Mouse (Mus musculus): Measurements from ENCODE around the gene Gucy1b1. TPM values are rescaled to one million over a fixed set of nuclear protein-coding genes. Genes with fewer than 3 reads are reported as not detected.

The Gucy1b1 gene
- 36.0 and 58.4 TPM in 2 replicates for polyA plus RNA-seq (2012; rRNA removed)

DNA sequence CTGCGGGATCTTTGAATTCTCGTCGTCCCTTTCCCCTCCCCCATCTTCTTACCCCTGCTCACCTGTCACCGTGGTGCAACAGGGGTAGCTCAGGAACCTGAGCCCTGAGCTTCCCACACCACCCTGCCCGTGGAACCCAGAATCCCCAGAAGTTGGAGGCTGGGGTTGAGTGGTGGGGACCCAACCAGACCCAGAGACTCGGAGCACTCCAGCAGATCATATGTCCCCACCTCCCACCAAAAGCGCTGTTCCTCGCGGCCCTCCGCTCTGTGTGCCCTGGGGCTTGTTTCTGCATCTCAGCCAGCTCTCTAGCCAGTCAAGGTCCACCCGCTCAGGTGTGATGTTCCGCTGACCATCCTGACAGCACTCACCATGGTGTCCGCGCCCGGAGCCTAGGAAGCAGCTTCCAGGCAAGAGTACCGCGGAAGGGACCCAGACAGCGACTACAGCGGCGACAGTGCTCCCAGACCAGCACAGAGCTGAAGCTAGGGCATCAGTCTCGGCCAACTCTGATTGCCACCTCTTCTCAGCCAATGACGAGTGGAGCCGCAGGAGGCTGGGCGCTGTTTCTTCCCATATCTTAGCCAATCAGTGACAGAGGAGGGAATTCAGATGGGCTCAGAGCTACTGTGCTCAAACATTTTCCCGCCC is at the start of gene Gucy1b1:
TSS of gene Gucy1b1 (minus strand) at position 489 of the 651 bp plus-strand sequence.
- Histone ChIP-seq H3K4me1 (ENCODE audit: control insufficient read depth, insufficient read depth, low read length) (no peaks in the 10 kb centered on the region), H3K4me3 (replicated peaks; ENCODE audit: extremely low read depth, low read depth, low read length) (peak within 1 kb of the TSS; percentile 82)
- peak; percentile 31 for DNase-seq
- TF ChIP-seq CTCF (IDR thresholded peaks at IDR 0.05; ENCODE audit: insufficient read depth, low read length) (no peak), POLR2A (IDR thresholded peaks at IDR 0.05; ENCODE audit: borderline replicate concordance, extremely low read depth, low read depth, low read length) (peak; percentile 84; the same call in 1 of the 2 replicates)
- 3% methylated on average over 25 of the region's 25 CpGs for WGBS

DNA sequence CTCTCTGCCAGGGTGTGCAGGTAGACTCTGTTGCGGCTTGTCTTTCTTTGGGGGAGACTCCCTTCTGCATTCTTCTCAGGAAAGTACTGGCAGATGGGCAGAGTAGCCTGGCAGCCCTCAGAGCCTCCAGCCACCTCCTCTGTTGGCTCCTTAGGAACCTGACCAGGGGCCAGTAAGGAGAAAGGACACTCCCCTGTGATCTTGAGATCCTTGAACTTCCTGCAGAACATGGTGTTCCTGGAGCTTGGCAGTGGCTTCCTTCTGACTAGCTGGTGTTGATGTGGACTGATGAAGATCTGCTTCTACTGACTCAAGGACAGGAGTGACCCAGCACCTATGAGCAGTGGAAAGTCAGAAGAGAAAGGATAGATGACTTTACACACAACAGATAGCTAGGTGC is 44.4 kb upstream of the Gucy1b1 start:
- Histone ChIP-seq H3K4me1 (ENCODE audit: control insufficient read depth, insufficient read depth, low read length) (no peaks in the 10 kb centered on the region), H3K4me3 (replicated peaks; ENCODE audit: extremely low read depth, low read depth, low read length) (no peak overlapping the region)
- TF ChIP-seq POLR2A (IDR thresholded peaks at IDR 0.05; ENCODE audit: borderline replicate concordance, extremely low read depth, low read depth, low read length) = no peak
- no peak for TF ChIP-seq CTCF (IDR thresholded peaks at IDR 0.05; ENCODE audit: insufficient read depth, low read length)
- 80% methylated on average over 1 of the region's 1 CpGs for WGBS
- no peak for DNase-seq

DNA sequence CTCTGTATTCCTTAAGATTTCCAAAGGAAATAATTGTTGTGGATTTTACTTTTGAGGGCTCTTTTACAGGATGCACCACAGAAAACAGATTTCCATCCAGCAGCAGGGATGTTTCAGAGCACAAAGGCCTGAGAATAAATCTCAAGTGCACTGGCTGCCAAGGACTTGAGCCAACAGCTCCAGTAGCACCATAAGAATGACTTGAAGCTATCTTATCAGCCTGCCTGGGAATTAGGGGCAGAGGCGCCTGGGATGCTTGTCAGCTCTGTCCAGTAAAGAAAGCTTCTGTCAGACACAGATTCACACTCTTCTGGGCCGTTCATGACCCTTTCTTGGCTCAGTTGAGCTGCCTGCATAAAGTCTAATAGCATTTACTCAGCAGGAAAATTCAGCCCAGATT is 38.0 kb upstream of the Gucy1b1 start:
- WGBS = 53% methylated on average over 2 of the region's 2 CpGs
- no peak for TF ChIP-seq CTCF (IDR thresholded peaks at IDR 0.05; ENCODE audit: insufficient read depth, low read length)
- TF ChIP-seq POLR2A (IDR thresholded peaks at IDR 0.05; ENCODE audit: borderline replicate concordance, extremely low read depth, low read depth, low read length) = no peak
- Histone ChIP-seq H3K4me1 (ENCODE audit: control insufficient read depth, insufficient read depth, low read length) (peaks cover 7% of the 10 kb centered on the region), H3K4me3 (replicated peaks; ENCODE audit: extremely low read depth, low read depth, low read length) (no peak overlapping the region)
- no peak for DNase-seq

DNA sequence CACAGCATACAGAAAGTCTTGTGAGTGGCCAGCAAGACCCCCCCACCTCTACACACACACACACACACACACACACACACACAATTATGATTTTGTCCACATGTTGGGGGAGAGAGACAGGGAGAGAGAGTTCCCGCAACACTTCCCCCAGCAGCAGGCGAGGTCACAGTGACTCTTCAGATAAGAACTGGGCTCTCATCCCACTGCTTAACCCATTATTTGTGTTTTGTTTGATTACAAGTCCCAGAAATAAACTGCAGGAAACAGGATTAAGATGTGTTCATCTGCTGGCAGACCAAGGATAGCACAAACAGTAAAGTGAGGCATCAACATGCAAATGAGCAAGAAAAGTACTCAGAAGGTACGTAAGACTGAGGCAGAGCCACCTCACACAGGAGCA is 37.5 kb upstream of the Gucy1b1 start:
- WGBS = 25% methylated on average over 3 of the region's 3 CpGs
- H3K4me1 ChIP-seq (ENCODE audit: control insufficient read depth, insufficient read depth, low read length) = peaks cover 7% of the 10 kb centered on the region
- DNase-seq = no peak
- TF ChIP-seq CTCF (IDR thresholded peaks at IDR 0.05; ENCODE audit: insufficient read depth, low read length) (no peak), POLR2A (IDR thresholded peaks at IDR 0.05; ENCODE audit: borderline replicate concordance, extremely low read depth, low read depth, low read length) (no peak)
- H3K4me3 ChIP-seq (replicated peaks; ENCODE audit: extremely low read depth, low read depth, low read length) = no peak overlapping the region

DNA sequence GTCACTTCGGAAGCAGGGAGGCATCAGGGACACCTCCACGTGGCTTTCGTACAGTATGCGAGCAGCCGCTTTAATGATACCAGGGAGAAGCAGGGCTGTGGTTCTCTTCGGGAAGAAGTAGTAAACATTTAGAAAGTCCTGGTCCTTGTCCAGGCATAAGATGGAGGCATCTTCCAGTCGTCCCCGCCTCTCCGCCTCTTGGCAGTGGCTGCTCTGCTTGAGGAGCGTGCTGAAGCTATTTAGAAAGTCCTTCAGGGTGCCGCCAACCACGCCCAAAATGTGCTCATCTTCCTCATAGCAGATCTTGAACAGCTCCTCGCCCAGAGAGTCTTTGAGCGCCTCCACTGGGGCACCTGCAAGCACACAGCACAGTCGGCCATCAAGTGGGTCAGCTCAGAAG is 34.5 kb upstream of the Gucy1b1 start:
- WGBS = 84% methylated on average over 15 of the region's 15 CpGs
- Histone ChIP-seq H3K4me3 (replicated peaks; ENCODE audit: extremely low read depth, low read depth, low read length) (no peak overlapping the region), H3K4me1 (ENCODE audit: control insufficient read depth, insufficient read depth, low read length) (peaks cover 7% of the 10 kb centered on the region)
- TF ChIP-seq CTCF (IDR thresholded peaks at IDR 0.05; ENCODE audit: insufficient read depth, low read length) = no peak
- TF ChIP-seq POLR2A (IDR thresholded peaks at IDR 0.05; ENCODE audit: borderline replicate concordance, extremely low read depth, low read depth, low read length) = no peak
- no peak for DNase-seq

DNA sequence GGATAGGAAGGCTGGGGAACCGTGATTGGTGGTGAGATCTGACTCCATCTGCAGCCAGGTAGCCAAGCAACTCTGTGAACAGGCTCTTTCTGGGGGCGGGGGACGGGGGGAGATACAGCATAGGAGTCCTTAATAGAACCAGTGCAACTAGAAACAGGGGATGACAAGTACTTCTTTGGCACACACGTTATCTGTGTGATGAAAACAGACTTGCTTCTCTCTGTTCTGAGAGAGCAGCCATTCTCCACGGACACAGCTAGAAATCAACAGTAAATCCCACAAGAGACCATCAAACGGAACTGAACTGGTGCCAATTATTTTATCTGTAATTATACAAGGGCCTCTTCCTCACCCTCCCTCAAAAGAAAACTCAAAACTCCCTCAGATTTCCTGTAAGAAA is 29.7 kb upstream of the Gucy1b1 start:
- no peak for DNase-seq
- 59% methylated on average over 6 of the region's 6 CpGs for WGBS
- no peak for TF ChIP-seq POLR2A (IDR thresholded peaks at IDR 0.05; ENCODE audit: borderline replicate concordance, extremely low read depth, low read depth, low read length)
- no peak for TF ChIP-seq CTCF (IDR thresholded peaks at IDR 0.05; ENCODE audit: insufficient read depth, low read length)
- Histone ChIP-seq H3K4me3 (replicated peaks; ENCODE audit: extremely low read depth, low read depth, low read length) (no peak overlapping the region), H3K4me1 (ENCODE audit: control insufficient read depth, insufficient read depth, low read length) (no peaks in the 10 kb centered on the region)

DNA sequence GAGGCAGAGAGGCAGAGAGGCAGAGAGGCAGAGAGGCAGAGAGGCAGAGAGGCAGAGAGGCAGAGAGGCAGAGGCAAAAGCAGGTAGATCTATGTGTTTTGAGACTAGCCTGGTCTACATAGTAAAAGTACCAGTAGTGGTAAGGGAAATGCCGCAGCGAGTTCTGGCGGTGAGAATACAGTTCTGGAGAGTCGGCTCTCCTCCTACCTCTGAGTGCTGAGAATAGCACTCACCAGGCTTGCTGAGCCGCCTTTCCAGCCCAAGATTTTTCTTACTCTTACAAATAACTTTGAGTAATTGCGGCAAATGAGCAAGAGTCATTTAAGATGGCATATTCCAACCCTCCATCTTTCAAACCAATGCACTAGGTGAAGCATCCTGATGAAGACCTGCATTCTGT is 24.6 kb upstream of the Gucy1b1 start:
- TF ChIP-seq POLR2A (IDR thresholded peaks at IDR 0.05; ENCODE audit: borderline replicate concordance, extremely low read depth, low read depth, low read length) = no peak
- TF ChIP-seq CTCF (IDR thresholded peaks at IDR 0.05; ENCODE audit: insufficient read depth, low read length) = no peak
- Histone ChIP-seq H3K4me1 (ENCODE audit: control insufficient read depth, insufficient read depth, low read length) (no peaks in the 10 kb centered on the region), H3K4me3 (replicated peaks; ENCODE audit: extremely low read depth, low read depth, low read length) (no peak overlapping the region)
- WGBS = 80% methylated on average over 6 of the region's 6 CpGs
- no peak for DNase-seq

DNA sequence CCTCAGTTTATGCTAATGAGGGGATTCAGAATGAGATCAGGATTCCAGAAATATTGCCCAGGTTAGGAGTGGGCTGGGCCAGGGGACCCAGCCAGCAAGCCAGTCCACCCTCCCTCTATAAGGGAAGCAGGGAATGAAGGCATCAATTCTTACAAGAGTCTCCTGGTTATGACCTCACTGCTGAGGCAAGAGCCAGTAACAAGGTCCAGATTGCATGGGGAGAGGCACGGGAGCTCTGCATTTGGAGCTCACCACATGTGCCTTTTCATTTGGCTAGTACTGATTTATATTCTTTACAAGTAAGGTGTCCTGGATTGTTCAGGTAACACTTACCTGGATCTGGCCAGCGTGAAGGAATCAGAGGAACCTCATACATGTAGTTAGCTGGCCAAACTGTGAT is 22.3 kb upstream of the Gucy1b1 start:
- TF ChIP-seq CTCF (IDR thresholded peaks at IDR 0.05; ENCODE audit: insufficient read depth, low read length) (no peak), POLR2A (IDR thresholded peaks at IDR 0.05; ENCODE audit: borderline replicate concordance, extremely low read depth, low read depth, low read length) (no peak)
- no peak overlapping the region for H3K4me3 ChIP-seq (replicated peaks; ENCODE audit: extremely low read depth, low read depth, low read length)
- H3K4me1 ChIP-seq (ENCODE audit: control insufficient read depth, insufficient read depth, low read length) = no peaks in the 10 kb centered on the region
- DNase-seq = no peak
- WGBS = 71% methylated on average over 2 of the region's 2 CpGs

DNA sequence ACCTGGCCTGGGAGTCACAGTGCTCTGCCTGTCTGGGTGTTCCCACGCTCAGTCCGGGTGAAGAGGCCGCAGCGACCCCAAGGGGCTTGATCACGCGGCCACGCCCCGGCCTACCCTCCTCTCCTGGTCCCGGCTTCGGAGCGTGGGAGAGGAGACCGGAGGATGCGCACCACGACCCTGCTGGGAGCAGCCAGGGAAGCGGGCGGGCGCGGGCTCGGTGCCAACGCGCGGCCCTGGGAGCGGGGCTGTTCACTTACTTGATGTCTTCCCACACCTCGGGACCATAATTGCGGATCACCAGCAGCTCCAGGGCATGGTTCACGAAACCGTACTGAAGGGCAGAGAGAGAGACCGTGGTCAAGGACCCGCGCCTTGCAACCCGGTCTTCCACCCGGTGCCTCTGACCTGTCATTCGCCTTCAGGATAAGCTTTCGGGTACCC is 728 bp downstream of the Gucy1b1 start:
- peak; percentile 19 for DNase-seq
- H3K4me1 ChIP-seq (ENCODE audit: control insufficient read depth, insufficient read depth, low read length) = no peaks in the 10 kb centered on the region
- peak overlapping the region; percentile 82 for H3K4me3 ChIP-seq (replicated peaks; ENCODE audit: extremely low read depth, low read depth, low read length)
- peak; percentile 38; the same call in 1 of the 2 replicates for TF ChIP-seq POLR2A (IDR thresholded peaks at IDR 0.05; ENCODE audit: borderline replicate concordance, extremely low read depth, low read depth, low read length)
- TF ChIP-seq CTCF (IDR thresholded peaks at IDR 0.05; ENCODE audit: insufficient read depth, low read length) = no peak
- 3% methylated on average over 34 of the region's 34 CpGs for WGBS

DNA sequence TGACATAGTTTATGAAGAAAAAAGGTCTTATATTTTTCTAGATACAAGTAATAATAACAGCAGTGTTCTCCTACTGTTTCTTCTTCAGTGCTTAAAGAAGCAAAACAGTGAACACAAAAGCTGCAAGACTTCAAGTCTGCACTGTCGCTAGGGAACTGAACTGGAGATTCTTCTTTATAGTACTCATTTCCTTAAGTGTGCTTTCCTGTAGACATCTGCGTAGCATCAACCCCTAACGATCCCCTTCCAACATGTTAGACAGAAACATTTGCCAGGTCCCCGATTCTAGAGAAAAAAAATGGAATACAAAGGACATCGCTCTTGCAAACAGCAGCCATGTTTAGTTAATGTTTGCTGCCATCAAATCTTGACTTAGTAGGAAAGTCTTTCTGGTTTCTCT is 6.7 kb downstream of the Gucy1b1 start:
- WGBS = 71% methylated on average over 5 of the region's 5 CpGs
- TF ChIP-seq CTCF (IDR thresholded peaks at IDR 0.05; ENCODE audit: insufficient read depth, low read length) (no peak), POLR2A (IDR thresholded peaks at IDR 0.05; ENCODE audit: borderline replicate concordance, extremely low read depth, low read depth, low read length) (no peak)
- DNase-seq = no peak

More for the DNA sequence above, 6.7 kb downstream of the Gucy1b1 start:
- no peaks in the 10 kb centered on the region for H3K4me1 ChIP-seq (ENCODE audit: control insufficient read depth, insufficient read depth, low read length)
- H3K4me3 ChIP-seq (replicated peaks; ENCODE audit: extremely low read depth, low read depth, low read length) = no peak overlapping the region

All from lung, adult 2 months (tissue).